Mouse (Mus musculus) liver, embryonic 14.5 days (tissue): ENCODE results near the gene Eif4e3.

Source experiments
- CTCF ChIP-seq: IDR thresholded peaks from 2 replicates; pipeline ENCODE4 v1.5.1; 2016; ENCODE audit warnings: antibody characterized with exemption, low read depth, control low read depth
- EP300 ChIP-seq: IDR thresholded peaks from 2 replicates; pipeline ENCODE4 v1.6.1; 2016; ENCODE audit warnings: antibody characterized with exemption, low read depth

DNA sequence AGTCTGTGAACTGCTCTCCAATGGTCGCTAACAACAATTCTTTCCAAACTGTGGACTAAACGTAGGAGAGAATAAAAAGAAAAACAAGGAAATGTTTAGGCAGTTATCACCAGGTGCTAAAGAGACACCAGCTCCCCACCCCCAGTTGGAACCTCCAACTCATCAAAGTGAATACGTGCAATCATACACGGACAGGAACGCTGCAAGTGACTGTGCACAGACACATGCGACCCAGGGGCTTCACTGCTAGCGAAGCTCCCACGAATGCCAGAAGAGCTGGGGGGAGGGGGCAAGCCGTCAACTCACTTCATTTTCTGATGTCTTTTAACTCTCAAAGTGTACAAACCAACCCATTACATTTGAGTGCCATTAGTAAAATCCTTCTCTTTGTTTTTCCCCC is 30.4 kb downstream of the Eif4e3 start:
- TF ChIP-seq CTCF (no peak), EP300 (no peak)
